Mouse (Mus musculus) G1E (cell line): ENCODE results near the gene Srpk1.

Experiments used
- CTCF ChIP-seq: IDR thresholded peaks from 2 replicates; pipeline ENCODE4 v1.5.1; 2012; ENCODE audit warnings: low read depth, low read length, inconsistent platforms, mixed read lengths
- GATA1 ChIP-seq: IDR thresholded peaks from 2 replicates; pipeline ENCODE4 v1.6.1; 2012; ENCODE audit warnings: borderline replicate concordance, low read length, inconsistent platforms, mixed read lengths

- TF ChIP-seq CTCF (no peak), GATA1 (no peak)
These were observed 4.9 kb downstream of the Srpk1 start for GRCm38 (mm10) chr17:28617636-28618035.
